Mouse (Mus musculus) midbrain, embryonic 16.5 days (tissue): Measurements from ENCODE around the gene Tuba8. TPM values are rescaled to one million over a fixed set of nuclear protein-coding genes. Genes with fewer than 3 reads are reported as not detected.
A peak's percentile ranks its signal among the peaks of the same experiment; 100 is the strongest.

Experiments
- ATAC-seq: fragments of 200-750 bp; cut with Nextera tagmentation; 2 replicates; pipeline ENCODE4 v1.8.0; 2017; ENCODE audit warnings: moderate TSS enrichment
- H3K27ac ChIP-seq: fragments of 300-500 bp; sonication (generic); 2 replicates; pipeline ENCODE4 v1.5.1; 2014; ENCODE audit warnings: mild to moderate bottlenecking, low read length, mixed read lengths
- H3K27me3 ChIP-seq: fragments of 300-500 bp; sonication (generic); 2 replicates; pipeline ENCODE4 v1.6.1; 2014; ENCODE audit warnings: low read depth, low read length, mixed read lengths; ENCODE audit not compliant: control insufficient read depth, insufficient read depth
- H3K36me3 ChIP-seq: fragments of 300-500 bp; sonication (generic); 2 replicates; pipeline ENCODE4 v1.6.1; 2014; ENCODE audit warnings: mild to moderate bottlenecking, low read length, moderate library complexity, mixed read lengths; ENCODE audit not compliant: control insufficient read depth, insufficient read depth
- H3K4me1 ChIP-seq: fragments of 300-500 bp; sonication (generic); 2 replicates; pipeline ENCODE4 v1.6.1; 2014; ENCODE audit warnings: mild to moderate bottlenecking, low read length, mixed read lengths; ENCODE audit not compliant: control insufficient read depth, insufficient read depth
- H3K4me2 ChIP-seq: fragments of 300-500 bp; sonication (generic); 2 replicates; pipeline ENCODE4 v1.6.1; 2014; ENCODE audit warnings: mild to moderate bottlenecking, low read length, mixed read lengths
- H3K4me3 ChIP-seq: fragments of 300-500 bp; sonication (generic); 2 replicates; pipeline ENCODE4 v1.5.1; 2014; ENCODE audit warnings: low read depth, mild to moderate bottlenecking, low read length, moderate library complexity, mixed read lengths
- H3K9ac ChIP-seq: fragments of 300-500 bp; sonication (generic); 2 replicates; pipeline ENCODE4 v1.6.1; 2014; ENCODE audit warnings: low read depth, low read length, mixed read lengths
- H3K9me3 ChIP-seq: fragments of 300-500 bp; sonication (generic); replicated peaks from 2 replicates; pipeline ENCODE4 v1.6.1; 2014; ENCODE audit warnings: mild to moderate bottlenecking, low read length, mixed read lengths; ENCODE audit not compliant: control insufficient read depth, poor library complexity, severe bottlenecking
- WGBS: fragments of 180-500 bp; shearing (Covaris S2); extraction: QIAGEN DNeasy Blood & Tissue Kit; methylation state at CpG from one replicate; pipeline ENCODE4 v1.1.7; 2014; 5-methylcytosine and 5-hydroxymethylcytosine counted together
- polyA plus RNA-seq: library from polyadenylated mRNA; unstranded; fragments of >200 nt; fragmentation: Nextera tagmentation; extraction: Ambion mirVana; gene quantifications from 2 replicates; pipeline ENCODE4 v1.2.1, GENCODE M21; 2015

The Tuba8 gene
- polyA plus RNA-seq, 1 experiment from 2014 or later = 1.3 TPM

DNA sequence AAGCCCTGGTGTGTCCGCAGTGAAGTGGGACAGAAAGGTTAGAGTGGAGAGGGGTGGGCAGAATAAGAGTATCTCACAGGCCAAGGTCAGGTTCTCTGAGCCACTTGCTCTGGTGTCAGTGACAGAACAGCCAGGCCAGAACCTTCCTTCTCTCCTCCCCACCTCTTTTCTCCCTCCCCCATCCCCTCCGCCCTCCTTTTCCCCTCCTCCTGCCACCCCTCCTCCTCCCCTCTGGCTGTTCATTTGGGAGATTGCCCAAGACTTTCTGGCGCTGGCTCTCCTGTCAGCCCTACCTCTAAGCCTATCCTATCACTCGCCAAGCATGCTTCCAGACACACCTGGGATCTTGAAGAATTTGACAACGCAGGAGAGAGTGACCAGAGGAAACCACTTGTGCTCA is 1.2 kb downstream of the Tuba8 start:
- no peak overlapping the region; the same call in 1 of the 2 replicates for H3K4me3 ChIP-seq
- WGBS = 16% methylated on average over 4 of the region's 5 CpGs

DNA sequence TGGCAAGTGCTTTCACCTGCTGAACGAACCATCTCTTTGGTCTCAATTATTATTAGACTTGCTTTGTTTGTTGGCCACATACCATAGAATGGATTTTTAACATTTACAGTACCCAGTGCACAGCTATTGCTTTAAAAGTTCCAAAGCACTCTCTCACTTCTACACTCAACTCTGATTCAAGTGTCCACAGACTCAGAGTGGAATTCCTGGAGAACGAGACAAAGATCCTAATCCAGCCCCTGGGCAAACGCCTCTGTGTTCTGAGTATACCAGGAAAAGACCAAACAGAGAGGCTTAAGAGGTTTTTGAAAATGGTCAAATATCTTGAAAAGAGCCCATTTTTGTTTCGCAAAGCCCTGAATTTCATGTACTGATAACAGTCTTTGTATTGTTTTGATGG is 2.5 kb downstream of the Tuba8 start:
- no peak overlapping the region for H3K4me3 ChIP-seq

More for the DNA sequence above, 1.2 kb downstream of the Tuba8 start:
- peak overlapping the region; percentile 98 for H3K4me2 ChIP-seq
- H3K4me1 ChIP-seq = peaks cover 12% of the 10 kb centered on the region; the same call in 1 of the 2 replicates
- no peak overlapping the region for H3K27ac ChIP-seq
- no peaks in the 10 kb centered on the region for H3K9me3 ChIP-seq
- H3K36me3 ChIP-seq = no peaks in the 10 kb centered on the region
- ATAC-seq = 0 out of 2 replicates have a peak, but pooled peaks have one; percentile 12
- H3K27me3 ChIP-seq = peaks cover 2% of the 10 kb centered on the region
- H3K9ac ChIP-seq = no peak overlapping the region

DNA sequence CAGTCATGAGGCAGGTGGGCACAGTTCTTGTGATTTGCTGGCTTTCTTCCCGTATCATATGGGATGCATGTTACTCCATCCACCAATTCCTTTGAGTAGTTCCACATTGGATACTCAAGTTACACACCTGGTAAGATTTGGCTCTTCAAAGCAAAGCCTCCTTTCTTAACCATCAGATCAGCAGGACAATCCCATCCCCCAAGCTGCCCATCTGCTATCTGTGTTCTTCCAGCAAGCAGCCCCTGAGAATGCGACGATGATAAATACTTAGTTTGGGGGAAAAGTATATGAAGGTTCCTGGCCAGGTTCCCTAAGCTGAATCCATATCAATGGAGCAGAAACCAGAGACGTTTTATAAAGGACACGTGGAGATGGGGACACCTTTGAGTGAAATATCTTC is 3.7 kb downstream of the Tuba8 start:
- Histone ChIP-seq H3K4me3 (no peak overlapping the region), H3K36me3 (no peaks in the 10 kb centered on the region), H3K9ac (no peak overlapping the region), H3K4me1 (peaks cover 12% of the 10 kb centered on the region; the same call in 1 of the 2 replicates), H3K9me3 (no peaks in the 10 kb centered on the region), H3K27ac (no peak overlapping the region), H3K4me2 (no peak overlapping the region), H3K27me3 (peaks cover 2% of the 10 kb centered on the region)
- WGBS = 91% methylated on average over 5 of the region's 5 CpGs
- ATAC-seq = no peak

More for the DNA sequence above, 2.5 kb downstream of the Tuba8 start:
- ATAC-seq = no peak
- Histone ChIP-seq H3K27ac (no peak overlapping the region), H3K4me1 (peaks cover 12% of the 10 kb centered on the region; the same call in 1 of the 2 replicates), H3K4me2 (no peak overlapping the region), H3K36me3 (no peaks in the 10 kb centered on the region), H3K27me3 (peaks cover 2% of the 10 kb centered on the region), H3K9me3 (no peaks in the 10 kb centered on the region), H3K9ac (no peak overlapping the region)
- WGBS = 75% methylated on average over 4 of the region's 4 CpGs

DNA sequence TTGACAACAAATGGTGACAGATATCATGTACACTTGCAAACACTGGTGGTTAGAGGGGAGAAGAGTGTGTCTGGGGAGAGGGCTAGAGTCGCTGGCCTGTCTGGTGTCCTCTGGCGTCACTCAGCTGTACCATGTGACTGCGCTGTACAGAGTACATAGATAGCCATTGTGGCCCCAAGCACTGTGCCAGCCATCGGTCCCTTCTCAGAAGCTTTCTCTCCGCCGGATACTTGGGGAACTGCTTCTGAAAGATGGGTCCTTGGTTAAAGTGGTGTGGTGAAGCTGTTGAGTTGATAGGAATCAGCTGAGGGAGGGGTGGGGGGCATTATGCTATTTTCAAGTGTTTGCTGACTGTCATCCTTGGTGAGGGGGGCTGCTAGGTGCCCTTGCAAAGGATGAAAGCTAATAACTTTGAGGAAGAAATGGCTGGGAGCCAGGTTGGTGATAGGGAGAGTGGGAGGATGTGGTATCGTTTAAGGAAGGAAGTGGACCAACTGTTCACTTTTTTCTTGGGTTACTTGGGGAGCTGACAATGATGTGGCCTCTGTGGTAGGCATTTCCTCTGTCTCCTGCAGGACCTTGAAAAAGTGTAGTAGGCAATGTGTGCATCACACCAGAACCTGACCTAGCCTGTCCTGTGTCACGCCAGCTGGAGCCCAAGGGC is 4.3 kb downstream of the Tuba8 start:
- Histone ChIP-seq H3K9me3 (no peaks in the 10 kb centered on the region), H3K36me3 (no peaks in the 10 kb centered on the region), H3K9ac (no peak overlapping the region), H3K4me1 (peaks cover 12% of the 10 kb centered on the region; the same call in 1 of the 2 replicates), H3K4me3 (no peak overlapping the region), H3K27me3 (peaks cover 2% of the 10 kb centered on the region; the same call in 1 of the 2 replicates), H3K4me2 (no peak overlapping the region), H3K27ac (no peak overlapping the region)
- 86% methylated on average over 8 of the region's 8 CpGs for WGBS
- ATAC-seq = no peak

DNA sequence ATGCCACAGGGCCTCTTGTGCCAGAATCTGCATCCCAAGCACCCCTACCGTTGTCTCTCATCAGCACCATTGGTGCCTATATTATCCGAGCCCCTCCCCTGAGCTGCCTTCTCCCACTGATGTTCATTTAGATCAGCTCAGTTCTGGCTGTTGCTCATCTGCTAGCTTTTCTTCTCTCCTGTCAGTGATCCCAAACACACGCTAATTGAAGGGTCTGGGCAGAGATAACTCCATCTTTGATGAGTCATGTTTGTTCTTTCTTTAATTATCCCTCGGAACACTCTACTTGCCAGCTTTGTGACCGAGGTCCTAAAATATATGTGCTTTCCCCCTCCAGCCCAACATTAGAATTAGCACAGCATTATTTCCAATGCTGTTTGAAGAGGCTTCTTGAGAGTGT is 4.8 kb downstream of the Tuba8 start:
- H3K9ac ChIP-seq = no peak overlapping the region
- no peak for ATAC-seq
- no peak overlapping the region for H3K4me3 ChIP-seq
- peaks cover 9% of the 10 kb centered on the region; the same call in 1 of the 2 replicates for H3K4me1 ChIP-seq
- no peaks in the 10 kb centered on the region for H3K36me3 ChIP-seq
- H3K4me2 ChIP-seq = no peak overlapping the region
- H3K27ac ChIP-seq = no peak overlapping the region
- no peaks in the 10 kb centered on the region for H3K9me3 ChIP-seq
- no peaks in the 10 kb centered on the region; the same call in 1 of the 2 replicates for H3K27me3 ChIP-seq
- WGBS = 70% methylated on average over 5 of the region's 5 CpGs

DNA sequence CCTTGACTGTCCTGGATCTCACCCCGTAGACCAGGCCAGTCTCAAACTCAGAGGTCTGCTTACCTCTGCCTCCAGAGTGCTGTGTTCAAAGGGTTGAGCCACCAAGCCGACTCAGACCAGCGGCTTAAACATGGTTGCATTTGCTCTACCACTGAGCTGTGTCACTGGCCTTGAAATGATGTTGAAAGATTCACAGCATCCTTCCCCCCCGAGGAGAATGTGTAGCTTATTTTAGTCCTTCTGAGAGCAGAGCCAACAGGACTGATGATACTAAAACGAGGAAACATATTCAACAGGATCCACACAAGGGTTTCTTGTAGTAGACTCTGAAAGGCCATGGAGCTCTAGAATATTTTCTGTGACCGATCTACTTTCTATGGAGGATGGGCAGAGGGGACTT is 5.4 kb downstream of the Tuba8 start:
- Histone ChIP-seq H3K9me3 (no peaks in the 10 kb centered on the region), H3K9ac (no peak overlapping the region), H3K36me3 (no peaks in the 10 kb centered on the region), H3K27me3 (no peaks in the 10 kb centered on the region; the same call in 1 of the 2 replicates), H3K4me1 (peaks cover 8% of the 10 kb centered on the region; the same call in 1 of the 2 replicates), H3K4me3 (no peak overlapping the region), H3K27ac (no peak overlapping the region), H3K4me2 (no peak overlapping the region)
- ATAC-seq = no peak
- 83% methylated on average over 6 of the region's 6 CpGs for WGBS

DNA sequence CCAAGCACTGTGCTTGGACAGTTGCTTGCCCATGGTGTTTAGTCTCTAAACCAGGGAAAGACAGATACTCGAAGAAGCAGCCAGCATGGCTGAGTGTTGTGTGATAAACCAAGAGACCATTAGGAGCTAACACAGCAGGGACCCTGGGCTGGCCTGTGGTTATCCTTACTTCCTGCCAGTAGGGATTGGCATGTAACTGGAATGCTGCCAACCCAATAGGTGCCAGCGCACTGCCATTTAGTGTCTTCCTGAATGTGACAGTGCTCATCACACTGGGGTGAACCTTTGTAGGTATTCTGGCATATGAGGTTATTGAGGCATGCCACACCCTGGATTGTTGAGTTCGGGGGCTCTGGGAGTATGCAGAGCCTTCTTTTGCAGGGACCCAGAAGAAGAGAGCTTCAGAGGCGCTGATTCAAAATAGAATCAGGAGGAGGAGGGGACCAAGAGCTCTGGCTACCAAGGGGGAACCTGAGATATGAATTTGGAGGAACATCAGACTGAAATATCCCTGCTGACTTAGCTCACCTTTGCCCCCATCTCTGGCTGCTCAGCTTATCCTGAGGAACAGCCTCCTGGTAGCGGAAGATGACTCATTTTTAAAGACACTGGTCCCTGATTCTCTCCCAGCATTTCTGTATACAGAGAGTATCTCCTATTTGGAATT is 6.2 kb downstream of the Tuba8 start:
- Histone ChIP-seq H3K9ac (no peak overlapping the region), H3K9me3 (no peaks in the 10 kb centered on the region), H3K27ac (no peak overlapping the region), H3K4me2 (no peak overlapping the region), H3K4me3 (no peak overlapping the region), H3K36me3 (no peaks in the 10 kb centered on the region), H3K27me3 (no peaks in the 10 kb centered on the region; the same call in 1 of the 2 replicates), H3K4me1 (no peaks in the 10 kb centered on the region)
- 86% methylated on average over 5 of the region's 5 CpGs for WGBS
- ATAC-seq = no peak

DNA sequence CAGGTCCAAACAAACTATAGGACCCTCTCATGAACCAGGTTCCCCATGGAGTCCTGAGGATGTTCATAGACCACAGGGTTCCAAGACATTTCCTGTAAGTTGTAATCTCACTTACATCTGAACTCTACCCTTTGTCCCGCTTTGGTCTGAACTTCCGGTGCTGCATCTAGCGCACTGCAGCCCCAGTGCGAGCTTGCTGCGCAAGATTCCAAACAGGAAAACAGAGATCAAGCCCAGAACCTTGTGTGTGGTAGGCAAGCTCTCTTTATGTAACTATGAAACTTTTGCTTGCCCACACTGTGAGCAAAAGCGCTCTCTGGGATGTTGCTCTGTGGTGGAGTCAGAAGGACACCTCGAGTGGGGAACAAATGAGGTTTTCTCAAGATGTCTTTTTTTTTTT is 7.5 kb downstream of the Tuba8 start:
- no peak overlapping the region for H3K27ac ChIP-seq
- no peaks in the 10 kb centered on the region for H3K27me3 ChIP-seq
- no peak overlapping the region for H3K9ac ChIP-seq
- H3K36me3 ChIP-seq = no peaks in the 10 kb centered on the region
- H3K4me3 ChIP-seq = no peak overlapping the region
- WGBS = 88% methylated on average over 7 of the region's 7 CpGs
- H3K4me2 ChIP-seq = no peak overlapping the region
- no peak for ATAC-seq
- H3K4me1 ChIP-seq = no peaks in the 10 kb centered on the region
- no peaks in the 10 kb centered on the region for H3K9me3 ChIP-seq

DNA sequence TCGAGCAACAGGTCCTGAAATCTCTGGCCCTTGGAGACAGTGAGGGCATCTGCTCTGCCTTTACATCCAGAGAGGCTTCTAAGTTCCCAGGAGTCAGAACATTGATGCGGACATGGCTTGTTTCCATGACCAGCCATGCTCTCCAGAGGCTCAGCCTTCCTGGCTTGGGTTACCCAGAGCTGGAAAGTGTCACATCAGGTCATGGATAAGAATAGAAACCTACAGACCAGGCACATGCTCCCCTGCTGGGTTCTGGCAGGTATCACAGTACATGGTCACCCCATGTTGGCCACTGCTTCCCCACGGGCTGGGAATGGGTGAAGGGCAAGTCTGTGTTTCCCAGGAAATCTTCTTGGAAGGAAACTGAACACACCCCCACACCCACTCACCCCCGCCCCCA is 8.9 kb downstream of the Tuba8 start:
- H3K9me3 ChIP-seq = no peaks in the 10 kb centered on the region
- WGBS = 79% methylated on average over 4 of the region's 4 CpGs
- H3K4me1 ChIP-seq = no peaks in the 10 kb centered on the region
- H3K9ac ChIP-seq = no peak overlapping the region
- no peak overlapping the region for H3K4me3 ChIP-seq
- no peaks in the 10 kb centered on the region for H3K27me3 ChIP-seq
- no peak overlapping the region for H3K27ac ChIP-seq
- no peak overlapping the region for H3K4me2 ChIP-seq
- H3K36me3 ChIP-seq = no peaks in the 10 kb centered on the region
- no peak for ATAC-seq
